Mouse (Mus musculus): ENCODE measurements at regions not wholly inside any gene's neighbourhood (a gene's known extent, or its start where the extent isn't known, plus 50 kb on each side); places are given as distances from the start of the nearest gene placed in this dataset.

DNA sequence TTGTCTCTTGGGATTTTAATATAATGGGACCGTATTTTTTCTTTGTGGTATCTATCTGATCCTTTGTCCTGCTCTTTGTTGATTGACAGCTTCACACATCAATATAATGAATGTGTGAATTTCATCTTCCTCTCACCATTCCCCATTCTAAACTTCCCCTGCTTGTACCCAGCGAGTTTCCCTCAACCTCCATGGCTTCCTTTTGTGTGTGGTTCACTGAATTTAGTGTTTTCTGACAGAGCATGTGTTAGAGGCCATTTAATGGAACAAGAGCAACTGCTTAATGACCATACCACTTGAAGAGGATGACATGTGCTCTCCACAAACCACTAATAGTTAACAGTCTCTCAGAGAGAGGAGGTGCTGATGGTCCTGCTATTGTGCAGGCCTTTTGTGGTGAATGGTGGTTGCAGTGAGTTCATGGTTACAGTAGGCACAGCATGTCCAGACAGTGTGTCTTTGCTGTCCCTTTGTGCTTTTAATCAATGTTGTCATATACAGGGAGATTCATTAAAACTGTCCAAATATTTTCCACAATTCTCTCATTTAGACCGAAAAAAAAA lies 438.8 kb upstream of the Chrm3 start:
- no peak for TF ChIP-seq CTCF (conservative IDR thresholded peaks at IDR 0.05; ENCODE audit: low read length)
- no peak for TF ChIP-seq POU5F1 (IDR thresholded peaks at IDR 0.05; ENCODE audit: borderline replicate concordance, low read length)
- TF ChIP-seq NANOG (IDR thresholded peaks at IDR 0.05; ENCODE audit: borderline replicate concordance, low read length), result no peak
